In the genomic region with DNA sequence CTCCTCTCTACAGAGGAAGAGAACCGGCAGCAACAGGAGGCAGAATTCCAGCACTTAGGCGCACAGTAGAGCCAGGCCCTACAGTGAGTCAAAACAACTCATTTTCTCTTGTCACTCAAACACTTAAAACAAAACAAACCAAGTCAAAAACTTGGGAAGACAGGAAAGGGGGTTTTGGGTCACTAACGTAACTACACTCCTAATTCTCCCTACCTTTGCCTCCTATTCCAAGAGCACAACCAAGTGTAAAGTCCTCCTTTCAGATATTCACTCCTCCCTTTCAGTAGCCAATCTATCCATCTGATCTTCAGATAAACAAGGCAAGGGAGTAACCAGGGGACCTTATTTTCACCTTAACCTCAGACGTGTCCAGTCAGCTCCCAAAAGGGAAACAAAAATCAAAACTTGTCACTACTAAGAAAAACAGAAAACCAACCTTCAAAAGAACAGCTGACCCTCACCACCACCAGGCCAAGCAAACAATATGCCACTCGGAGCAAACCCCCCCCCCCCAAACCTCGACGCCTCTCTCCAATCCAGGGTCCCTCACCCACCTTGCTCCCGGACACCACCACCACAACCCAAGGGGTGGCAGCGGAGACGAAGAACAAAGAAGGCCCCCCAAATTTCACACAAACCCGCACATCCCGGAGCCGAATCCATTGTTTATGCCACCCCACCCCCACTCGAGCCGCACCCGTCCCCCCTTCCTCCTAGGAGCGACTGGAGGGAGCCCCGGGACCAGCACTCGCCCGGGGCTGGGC, we compare ENCODE assay signal across 7 mouse cellular contexts. TPM values are rescaled to one million over a fixed set of nuclear protein-coding genes. Genes with fewer than 3 reads are reported as not detected.
DNase-seq lines count a peak whose midpoint lies in the region; ATAC-seq and TF ChIP-seq lines count a peak whose summit lies in the region.

No protein-coding gene starts in this region.

- peak overlapping the region; percentile 91 for H3K9ac ChIP-seq in lung, postnatal 0 days (replicated peaks; ENCODE audit: low read depth)
- peak overlapping the region; percentile 97 for H3K9ac ChIP-seq in embryonic facial prominence, embryonic 12.5 days
- H3K9ac ChIP-seq in intestine, embryonic 16.5 days (ENCODE audit: low read depth, low read length): peak overlapping the region; percentile 98

- TF ChIP-seq EP300 in lung, postnatal 0 days (IDR thresholded peaks at IDR 0.05): no peak

- H3K27ac ChIP-seq in lung, postnatal 0 days (ENCODE audit: low read length): peak overlapping the region; percentile 92
- peak overlapping the region; percentile 90 for H3K27ac ChIP-seq in embryonic facial prominence, embryonic 12.5 days
- peak overlapping the region; percentile 87 for H3K27ac ChIP-seq in intestine, embryonic 16.5 days (ENCODE audit: low read length)

- no peak for TF ChIP-seq CTCF in lung, postnatal 0 days (IDR thresholded peaks at IDR 0.05)

- H3K4me2 ChIP-seq in lung, postnatal 0 days (replicated peaks; ENCODE audit: low read depth, low read length): peak overlapping the region; percentile 70
- H3K4me2 ChIP-seq in embryonic facial prominence, embryonic 12.5 days (replicated peaks): peak overlapping the region; percentile 61
- H3K4me2 ChIP-seq in intestine, embryonic 16.5 days (ENCODE audit: low read depth, low read length): peak overlapping the region; percentile 61
- H3K4me2 ChIP-seq in myocyte (ENCODE audit: low read depth): peak overlapping the region; percentile 76

- no peaks in the 10 kb centered on the region for H3K27me3 ChIP-seq in lung, postnatal 0 days (replicated peaks; ENCODE audit: insufficient read depth, low read length)
- H3K27me3 ChIP-seq in embryonic facial prominence, embryonic 12.5 days: no peaks in the 10 kb centered on the region
- H3K27me3 ChIP-seq in intestine, embryonic 16.5 days (replicated peaks; ENCODE audit: control insufficient read depth, insufficient read depth, low read length): no peaks in the 10 kb centered on the region
- no peaks in the 10 kb centered on the region for H3K27me3 ChIP-seq in myocyte (ENCODE audit: control insufficient read depth, insufficient read depth, insufficient read length)

- peak; percentile 33 for DNase-seq in lung, postnatal 0 days (ENCODE audit: low spot score)
- no peak for DNase-seq in lung, postnatal 25 days (ENCODE audit: low spot score)
- no peak for DNase-seq in layer of hippocampus, adult 9-11 months
- no peak for DNase-seq in gastrocnemius, postnatal 36 days

- H3K4me1 ChIP-seq in lung, postnatal 0 days (ENCODE audit: insufficient read depth, low read depth, low read length): peaks cover 5% of the 10 kb centered on the region; the same call in 1 of the 2 replicates
- H3K4me1 ChIP-seq in embryonic facial prominence, embryonic 12.5 days: 0 out of 2 replicates have a peak, but pooled peaks cover 16% of the 10 kb centered on the region
- 0 out of 2 replicates have a peak, but pooled peaks cover 3% of the 10 kb centered on the region for H3K4me1 ChIP-seq in intestine, embryonic 16.5 days (ENCODE audit: control insufficient read depth, insufficient read depth, low read length)

- no peak for TF ChIP-seq POLR2A in myocyte (IDR thresholded peaks at IDR 0.05; ENCODE audit: insufficient read length, low read depth)

- WGBS in lung, postnatal 0 days: 2% methylated on average over 19 of the region's 20 CpGs
- 3% methylated on average over 20 of the region's 20 CpGs for WGBS in embryonic facial prominence, embryonic 12.5 days
- WGBS in intestine, embryonic 16.5 days: 4% methylated on average over 19 of the region's 20 CpGs

- intact Hi-C loops in gastrocnemius, postnatal 36 days (cut with DNase I): no loop called here

- peaks cover 36% of the 10 kb centered on the region for H3K79me2 ChIP-seq in myocyte (ENCODE audit: control insufficient read depth, insufficient read depth)

- peak overlapping the region; percentile 36 for H3ac ChIP-seq in myocyte (ENCODE audit: control insufficient read depth, insufficient read length)

- ATAC-seq in lung, postnatal 0 days: no peak
- ATAC-seq in embryonic facial prominence, embryonic 12.5 days (ENCODE audit: insufficient number of reproducible peaks, insufficient read depth, low FRiP score, low TSS enrichment): peak; percentile 23
- ATAC-seq in intestine, embryonic 16.5 days: no peak; the same call in 1 of the 2 replicates

- no peaks in the 10 kb centered on the region for H3K9me3 ChIP-seq in lung, postnatal 0 days (ENCODE audit: low read length)
- no peaks in the 10 kb centered on the region for H3K9me3 ChIP-seq in embryonic facial prominence, embryonic 12.5 days
- H3K9me3 ChIP-seq in intestine, embryonic 16.5 days (ENCODE audit: control insufficient read depth, low read length): no peaks in the 10 kb centered on the region

- no peaks in the 10 kb centered on the region for H3K36me3 ChIP-seq in lung, postnatal 0 days (ENCODE audit: insufficient read depth, low read length)
- peaks cover 30% of the 10 kb centered on the region for H3K36me3 ChIP-seq in embryonic facial prominence, embryonic 12.5 days
- peaks cover 2% of the 10 kb centered on the region; the same call in 1 of the 2 replicates for H3K36me3 ChIP-seq in intestine, embryonic 16.5 days (ENCODE audit: control insufficient read depth, insufficient read depth, low read length)
- no peaks in the 10 kb centered on the region for H3K36me3 ChIP-seq in myocyte (ENCODE audit: control insufficient read depth, insufficient read depth)

- H3K4me3 ChIP-seq in lung, postnatal 0 days (ENCODE audit: low read depth, low read length): peak overlapping the region; percentile 84
- peak overlapping the region; percentile 97 for H3K4me3 ChIP-seq in embryonic facial prominence, embryonic 12.5 days
- H3K4me3 ChIP-seq in intestine, embryonic 16.5 days (ENCODE audit: low read length): peak overlapping the region; percentile 99
- H3K4me3 ChIP-seq in myocyte: peak overlapping the region; percentile 52

TF ChIP-seq in myocyte, 11 proteins besides CTCF, POLR2A, EP300 and RAD21:
- TF ChIP-seq MYOG (IDR thresholded peaks at IDR 0.05; ENCODE audit: control insufficient read depth in 1 of 3, insufficient read depth in 1 of 3, insufficient read length in 2 of 3, low read depth in 2 of 3): no peak
- TF ChIP-seq TCF12 (IDR thresholded peaks at IDR 0.05; ENCODE audit: insufficient read depth, poor library complexity, severe bottlenecking): no peak
- TF ChIP-seq USF1 (IDR thresholded peaks at IDR 0.05; ENCODE audit: low read depth): no peak
- TF ChIP-seq POLR2AphosphoS2 (IDR thresholded peaks at IDR 0.05; ENCODE audit: insufficient read length, low read depth): no peak
- TF ChIP-seq MYOD1 (IDR thresholded peaks at IDR 0.05; ENCODE audit: control insufficient read depth in 1 of 3, insufficient read length in 2 of 3, low read depth in 2 of 3): no peak
- no peak for TF ChIP-seq E2F4 (IDR thresholded peaks at IDR 0.05; ENCODE audit: insufficient read depth)
- no peak for TF ChIP-seq MAX (IDR thresholded peaks at IDR 0.05; ENCODE audit: low read depth)
- TF ChIP-seq CEBPB (IDR thresholded peaks at IDR 0.05; ENCODE audit: insufficient read depth, poor library complexity, severe bottlenecking): no peak
- no peak for TF ChIP-seq SRF (IDR thresholded peaks at IDR 0.05; ENCODE audit: control insufficient read depth, insufficient read length, low read depth)
TF ChIP-seq in myocyte: peak in this region for 0.

RNA-seq across cellular contexts. Expression of a gene that starts 0.6 kb away (rescaled TPM):
- polyA plus RNA-seq in lung, postnatal 0 days (2015; fragmentation: Nextera tagmentation; extraction: Ambion mirVana): 12.7 and 13.7 TPM in 2 replicates
- polyA plus RNA-seq in embryonic facial prominence, embryonic 12.5 days (2016; fragmentation: Nextera tagmentation; extraction: Ambion mirVana): 27.0 and 31.6 TPM in 2 replicates
- 13.2 and 13.8 TPM in 2 replicates for polyA plus RNA-seq in intestine, embryonic 16.5 days (2015; fragmentation: Nextera tagmentation; extraction: Ambion mirVana)
- 16.8 TPM for polyA plus RNA-seq in myocyte (2012; fragmentation: generic; extraction: Trizol)
- total RNA-seq in gastrocnemius, postnatal 36 days (2021): 10 to 100 TPM; 17.0 to 17.7 TPM

RNA-seq across cellular contexts. Expression of a gene that starts 34.7 kb away (rescaled TPM):
- 138 and 153 TPM in 2 replicates for polyA plus RNA-seq in lung, postnatal 0 days (2015; fragmentation: Nextera tagmentation; extraction: Ambion mirVana)
- polyA plus RNA-seq in embryonic facial prominence, embryonic 12.5 days (2016; fragmentation: Nextera tagmentation; extraction: Ambion mirVana): 304 and 305 TPM in 2 replicates
- 180 and 204 TPM in 2 replicates for polyA plus RNA-seq in intestine, embryonic 16.5 days (2015; fragmentation: Nextera tagmentation; extraction: Ambion mirVana)
- polyA plus RNA-seq in myocyte (2012; fragmentation: generic; extraction: Trizol): 17.6 TPM
- 10 to 100 TPM; 41.0 to 45.0 TPM for total RNA-seq in gastrocnemius, postnatal 36 days (2021)
